Mouse (Mus musculus): ENCODE measurements around the gene Cacna2d3.

GRCm38 (mm10) chr14:29204967-29205268 is 516.7 kb downstream of the Cacna2d3 start:
- TF ChIP-seq CTCF (conservative IDR thresholded peaks at IDR 0.05; ENCODE audit: low read length) (no peak), POU5F1 (IDR thresholded peaks at IDR 0.05; ENCODE audit: borderline replicate concordance, low read length) (no peak), NANOG (IDR thresholded peaks at IDR 0.05; ENCODE audit: borderline replicate concordance, low read length) (no peak)

Measured in E14TG2a.4 (cell line).